Mouse (Mus musculus) C2C12 (cell line): ENCODE measurements around the gene Tgm5. TPM values are rescaled to one million over a fixed set of nuclear protein-coding genes. Genes with fewer than 3 reads are reported as not detected.
"Not testable (repeated sequence)": the region's sequence is repeated elsewhere in the genome, so short reads cannot be mapped to it uniquely, and the experiment has no call there.

Source experiments
- H3K27me3 ChIP-seq: one replicate; pipeline ENCODE4 v1.6.1; 2011; ENCODE audit not compliant: control insufficient read depth, insufficient read depth, insufficient read length
- H3K36me3 ChIP-seq: one replicate; pipeline ENCODE4 v1.6.1; 2011; ENCODE audit not compliant: control insufficient read depth, insufficient read depth
- H3K4me3 ChIP-seq: one replicate; pipeline ENCODE4 v1.5.1; 2011; ENCODE audit warnings: mild to moderate bottlenecking, control low read depth; ENCODE audit not compliant: poor library complexity, insufficient read depth, severe bottlenecking
- H3K79me2 ChIP-seq: one replicate; pipeline ENCODE4 v1.6.1; 2011; ENCODE audit not compliant: control insufficient read depth, insufficient read depth
- H3K79me3 ChIP-seq: one replicate; pipeline ENCODE4 v1.6.1; 2011; ENCODE audit warnings: low read depth, control low read depth
- H3ac ChIP-seq: one replicate; pipeline ENCODE3; 2011; ENCODE audit warnings: low read depth; ENCODE audit not compliant: control insufficient read depth, insufficient read length
- CEBPB ChIP-seq: IDR thresholded peaks from one replicate; pipeline ENCODE4 v1.6.1; 2011; ENCODE audit warnings: low read depth, mild to moderate bottlenecking, control low read depth, moderate library complexity
- CTCF ChIP-seq: IDR thresholded peaks from one replicate; pipeline ENCODE4 v1.5.1; 2011; ENCODE audit not compliant: control insufficient read depth, insufficient read depth, insufficient read length
- FOSL1 ChIP-seq: IDR thresholded peaks from one replicate; pipeline ENCODE4 v1.8.0; 2011; ENCODE audit warnings: mild to moderate bottlenecking, low read length; ENCODE audit not compliant: poor library complexity, insufficient read depth, severe bottlenecking
- MAX ChIP-seq: IDR thresholded peaks from one replicate; pipeline ENCODE4 v1.6.1; 2011; ENCODE audit warnings: mild to moderate bottlenecking, control low read depth
- MYOD1 ChIP-seq: IDR thresholded peaks from one replicate; pipeline ENCODE4 v1.6.1; 2011; ENCODE audit warnings: low read depth; ENCODE audit not compliant: control insufficient read depth, insufficient read length
- MYOG ChIP-seq: IDR thresholded peaks from one replicate; pipeline ENCODE4 v1.6.1; 2011; ENCODE audit not compliant: control insufficient read depth, insufficient read length; ENCODE audit errors: extremely low read depth
- USF1 ChIP-seq: IDR thresholded peaks from one replicate; pipeline ENCODE4 v1.6.1; 2011; ENCODE audit warnings: low read depth, mild to moderate bottlenecking, control low read depth, moderate library complexity
- polyA plus RNA-seq: library from polyadenylated mRNA; unstranded; fragments of >200 nt; fragmentation: generic; extraction: Trizol; gene quantifications from one replicate; pipeline ENCODE4 v1.2.1, GENCODE M21; 2012; ENCODE audit warnings: missing spikeins

The Tgm5 gene
- polyA plus RNA-seq, 1 experiment, result 0.13 TPM

DNA sequence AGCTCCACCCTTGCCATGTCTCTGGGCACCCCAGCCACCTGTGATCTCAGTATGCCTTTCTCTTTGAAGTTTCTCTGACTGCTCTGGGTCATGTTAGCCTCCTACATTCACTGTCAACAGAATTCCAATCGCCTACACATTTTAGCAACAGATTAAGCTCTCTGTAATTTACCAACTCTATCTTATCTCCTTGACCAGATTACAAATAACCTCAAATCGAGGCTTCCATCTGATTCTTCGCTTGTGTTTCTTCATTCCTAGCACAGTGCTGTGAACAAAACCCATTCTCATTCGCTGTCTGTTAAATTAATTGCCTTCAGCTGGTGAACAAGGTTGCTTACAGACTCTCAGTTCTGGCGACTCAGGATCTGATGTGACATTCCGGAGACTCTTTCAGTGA lies 27.6 kb downstream of the Tgm5 start:
- H3K36me3 ChIP-seq, result no peaks in the 10 kb centered on the region
- H3K27me3 ChIP-seq, result peaks cover 4% of the 10 kb centered on the region
- H3K4me3 ChIP-seq, result no peak overlapping the region
- no peaks in the 10 kb centered on the region for H3K79me2 ChIP-seq
- TF ChIP-seq MAX, result no peak
- no peak overlapping the region for H3ac ChIP-seq
- H3K79me3 ChIP-seq, result no peaks in the 10 kb centered on the region

DNA sequence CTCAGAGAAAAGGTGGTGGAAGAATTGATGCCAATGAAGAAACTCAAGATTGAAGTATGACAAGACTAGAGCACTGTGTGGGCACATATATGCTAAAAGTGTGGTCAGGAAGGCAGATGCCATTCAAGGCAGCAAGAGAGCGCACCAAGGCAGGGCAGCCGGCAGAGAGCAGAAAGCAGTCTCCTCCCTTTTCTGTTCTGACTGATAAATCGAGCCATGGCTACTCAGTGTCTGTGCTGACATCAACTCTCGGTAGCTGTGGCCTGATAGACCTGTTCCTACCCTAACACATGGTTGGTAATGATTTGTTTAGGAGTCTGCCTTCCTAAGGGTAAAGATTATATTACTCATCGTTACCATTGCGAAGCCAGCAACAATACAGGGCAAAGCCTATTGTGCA lies 29.7 kb downstream of the Tgm5 start:
- Histone ChIP-seq H3ac (no peak overlapping the region), H3K79me2 (no peaks in the 10 kb centered on the region), H3K27me3 (peaks cover 12% of the 10 kb centered on the region), H3K79me3 (no peaks in the 10 kb centered on the region), H3K36me3 (no peaks in the 10 kb centered on the region), H3K4me3 (no peak overlapping the region)
- TF ChIP-seq MAX (no peak), USF1 (no peak), MYOG (no peak), CEBPB (no peak), CTCF (no peak), MYOD1 (no peak), FOSL1 (no peak)

DNA sequence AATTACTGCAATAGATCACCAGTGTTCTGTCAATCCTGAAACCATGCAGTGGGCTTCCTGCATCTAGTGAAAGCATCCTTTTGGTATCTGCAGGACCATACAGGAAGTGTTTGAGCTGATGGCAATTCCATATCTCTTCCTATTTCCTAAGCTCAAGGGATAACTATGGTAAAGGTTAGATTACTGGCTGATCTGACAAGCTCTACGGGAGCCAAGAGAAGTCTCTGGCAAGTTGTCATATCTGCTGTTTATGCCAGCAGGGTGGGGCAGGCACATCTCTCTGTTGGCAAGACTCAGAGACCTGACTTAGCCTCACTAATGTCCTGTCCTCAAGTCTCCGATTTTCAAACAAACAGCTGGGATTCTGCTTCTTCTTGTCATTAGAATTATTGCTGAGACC lies 31.6 kb downstream of the Tgm5 start:
- H3K27me3 ChIP-seq, result peaks cover 17% of the 10 kb centered on the region
- no peaks in the 10 kb centered on the region for H3K36me3 ChIP-seq
- no peaks in the 10 kb centered on the region for H3K79me2 ChIP-seq
- H3K79me3 ChIP-seq, result no peaks in the 10 kb centered on the region
- TF ChIP-seq USF1, result no peak
- TF ChIP-seq MYOG, result no peak
- TF ChIP-seq FOSL1, result no peak
- no peak for TF ChIP-seq MYOD1
- no peak for TF ChIP-seq CEBPB
- no peak for TF ChIP-seq MAX
- H3ac ChIP-seq, result no peak overlapping the region
- H3K4me3 ChIP-seq, result no peak overlapping the region

DNA sequence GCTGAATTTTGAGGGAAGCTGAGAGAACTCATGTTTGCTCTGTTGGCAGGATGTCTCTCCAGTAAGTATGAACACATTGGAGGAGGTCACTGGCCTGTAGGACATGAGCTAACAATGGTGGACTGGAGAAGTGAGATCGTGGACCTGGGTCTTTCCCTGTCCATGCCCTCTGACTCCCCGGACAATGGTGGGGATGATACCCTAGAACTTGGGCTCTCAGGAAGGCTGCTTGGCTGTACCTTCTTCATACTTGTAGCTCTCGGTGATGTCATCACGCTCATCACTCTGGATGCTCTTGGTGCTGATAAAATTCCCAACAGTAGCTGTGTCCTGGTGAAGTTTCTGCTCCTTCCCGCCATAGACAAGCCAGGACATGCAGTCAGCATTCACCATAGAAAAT lies 33.5 kb downstream of the Tgm5 start:
- peaks cover 17% of the 10 kb centered on the region for H3K27me3 ChIP-seq
- no peak overlapping the region for H3ac ChIP-seq
- TF ChIP-seq CTCF (no peak), MYOD1 (no peak), FOSL1 (no peak), MYOG (no peak), MAX (no peak), USF1 (no peak), CEBPB (no peak)
- H3K4me3 ChIP-seq, result no peak overlapping the region
- no peaks in the 10 kb centered on the region for H3K79me3 ChIP-seq
- no peaks in the 10 kb centered on the region for H3K36me3 ChIP-seq
- H3K79me2 ChIP-seq, result no peaks in the 10 kb centered on the region

DNA sequence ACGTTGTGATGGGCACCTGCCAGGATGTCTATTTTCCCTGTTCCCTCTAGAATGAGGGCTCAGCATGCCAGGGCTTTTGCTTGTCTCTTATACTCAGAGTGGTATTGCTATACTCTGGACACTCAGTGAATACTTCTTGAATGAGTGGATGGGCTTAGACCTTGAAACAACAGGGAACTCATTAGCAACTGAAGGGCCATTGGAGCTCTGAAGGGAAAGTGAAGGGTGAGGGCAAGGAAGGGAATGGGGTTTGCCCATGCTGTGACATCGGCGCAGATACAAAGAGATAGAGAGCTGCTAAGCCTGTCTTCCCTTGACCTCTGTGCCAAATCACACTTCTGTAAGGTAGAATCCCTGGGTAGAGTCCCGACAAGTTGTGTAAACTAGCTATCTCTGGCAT lies 40.0 kb downstream of the Tgm5 start:
- Histone ChIP-seq H3K79me2 (no peaks in the 10 kb centered on the region), H3K27me3 (peaks cover 25% of the 10 kb centered on the region), H3ac (no peak overlapping the region), H3K36me3 (no peaks in the 10 kb centered on the region), H3K4me3 (no peak overlapping the region), H3K79me3 (no peaks in the 10 kb centered on the region)
- TF ChIP-seq MYOG (no peak), CTCF (no peak), USF1 (no peak), CEBPB (no peak)

DNA sequence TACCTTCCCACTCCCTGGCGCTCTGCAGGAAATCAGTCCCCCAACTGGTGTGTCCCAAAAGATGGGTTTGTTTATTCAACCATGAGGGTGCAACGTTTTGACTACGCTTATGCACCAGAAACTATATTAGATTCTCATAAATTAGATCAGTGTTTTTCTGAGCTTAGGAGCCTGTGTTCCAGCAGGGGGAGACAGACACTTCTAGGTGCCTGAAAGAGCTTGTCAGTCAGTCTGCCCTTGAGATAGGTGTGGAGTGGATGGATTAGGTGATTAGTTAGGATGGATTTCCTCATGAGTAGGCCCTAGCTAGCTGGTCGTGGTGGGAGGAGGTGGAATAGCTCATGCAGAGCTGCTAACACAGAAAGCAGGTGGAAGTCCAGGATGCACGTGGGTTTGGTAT lies 44.5 kb downstream of the Tgm5 start:
- Histone ChIP-seq H3ac (no peak overlapping the region), H3K79me3 (no peaks in the 10 kb centered on the region), H3K36me3 (no peaks in the 10 kb centered on the region), H3K79me2 (no peaks in the 10 kb centered on the region), H3K27me3 (peaks cover 21% of the 10 kb centered on the region), H3K4me3 (no peak overlapping the region)
- no peak for TF ChIP-seq FOSL1
- TF ChIP-seq CTCF, result no peak
- TF ChIP-seq CEBPB, result no peak
- no peak for TF ChIP-seq MYOG
- no peak for TF ChIP-seq USF1
- TF ChIP-seq MYOD1, result no peak
- TF ChIP-seq MAX, result no peak

DNA sequence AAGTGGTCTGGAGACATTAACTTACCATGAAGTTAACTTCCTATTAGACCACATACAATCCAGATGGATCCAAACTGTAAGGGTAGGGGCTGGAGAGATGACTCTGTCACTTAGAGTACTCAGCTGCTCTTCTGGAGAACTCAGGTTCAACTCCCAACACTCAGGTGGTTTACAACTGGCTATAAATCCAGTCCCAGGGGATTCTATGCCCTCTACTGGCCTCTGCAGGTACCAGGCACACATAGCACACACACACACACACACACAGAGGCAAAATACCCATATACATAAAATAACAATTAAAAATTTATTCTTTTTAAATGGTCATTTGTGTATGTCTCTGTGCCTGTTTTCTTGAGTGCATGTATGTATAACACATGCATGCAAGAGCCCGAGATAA lies 46.3 kb downstream of the Tgm5 start:
- H3K79me2 ChIP-seq, result no peaks in the 10 kb centered on the region
- H3ac ChIP-seq, result no peak overlapping the region
- TF ChIP-seq MYOG (no peak), CTCF (no peak), MAX (no peak), CEBPB (no peak)
- peaks cover 8% of the 10 kb centered on the region for H3K27me3 ChIP-seq
- no peaks in the 10 kb centered on the region for H3K79me3 ChIP-seq
- no peaks in the 10 kb centered on the region for H3K36me3 ChIP-seq
- no peak overlapping the region for H3K4me3 ChIP-seq

DNA sequence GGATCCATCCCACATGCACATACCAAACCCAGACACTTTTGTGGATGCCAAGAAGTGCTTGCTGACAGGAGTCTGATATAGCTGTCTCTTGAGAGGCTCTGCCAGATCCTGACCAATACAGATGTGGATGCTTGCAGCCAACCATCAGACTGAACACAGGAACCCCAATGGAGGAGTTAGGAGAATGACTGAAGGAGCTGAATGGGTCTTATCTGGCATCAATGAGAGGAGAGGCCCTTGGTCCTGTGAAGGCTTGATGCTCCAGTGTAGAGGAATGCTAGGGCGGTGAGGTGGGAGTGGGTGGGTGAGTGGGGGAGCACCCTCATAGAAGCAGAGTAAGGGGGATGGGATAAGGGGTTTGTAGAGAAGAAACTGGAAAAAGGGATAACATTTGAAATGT lies 46.8 kb downstream of the Tgm5 start:
- H3ac ChIP-seq, H3K27me3 ChIP-seq, H3K4me3 ChIP-seq, H3K36me3 ChIP-seq, H3K79me3 ChIP-seq, H3K79me2 ChIP-seq: not testable (repeated sequence)
